11 mouse cellular contexts compared by ENCODE assay signal in the genomic region with DNA sequence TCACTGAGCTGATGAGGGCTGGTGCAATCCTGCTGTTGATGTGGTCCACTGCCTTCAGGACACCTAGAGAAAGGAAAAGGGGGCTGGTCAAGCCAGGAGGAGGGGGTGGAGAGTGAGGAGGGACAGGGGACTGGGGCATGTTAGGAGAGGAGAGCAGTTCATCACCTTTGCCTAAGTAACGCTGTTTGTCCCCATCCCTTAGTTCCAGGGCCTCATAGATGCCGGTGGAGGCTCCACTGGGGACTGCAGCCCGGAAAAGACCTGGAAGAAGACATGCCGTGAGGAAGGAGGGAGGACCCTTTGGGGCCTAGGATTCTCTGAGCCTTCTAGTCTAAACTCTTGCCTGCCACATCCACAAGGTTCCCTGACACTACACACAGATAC. TPM values are rescaled to one million over a fixed set of nuclear protein-coding genes. Genes with fewer than 3 reads are reported as not detected.
DNase-seq lines count a peak whose midpoint lies in the region; ATAC-seq lines count a peak whose summit lies in the region.
"Had no signal": no experiment of that assay in that cellular context is flagged by ENCODE, and none has a peak within 500 bp of the region (broad histone marks: within the 10 kb centered on the region; RNA-seq: fewer than 3 reads in every experiment).

No protein-coding gene starts in this region.

- H3K9ac ChIP-seq in kidney, embryonic 14.5 days (ENCODE audit: low read depth, low read length): peak overlapping the region; percentile 28; the same call in 1 of the 2 replicates
- no peak overlapping the region for H3K9ac ChIP-seq in embryonic facial prominence, embryonic 12.5 days
- H3K9ac ChIP-seq in hindbrain, embryonic 15.5 days: 0 out of 2 replicates have a peak overlapping the region, but pooled peaks have one; percentile 78
- H3K9ac ChIP-seq in midbrain, embryonic 16.5 days (ENCODE audit: low read depth, low read length): peak overlapping the region; percentile 44

- no peaks in the 10 kb centered on the region for H3K9me3 ChIP-seq in kidney, embryonic 14.5 days (ENCODE audit: control insufficient read depth, low read length)
- no peaks in the 10 kb centered on the region for H3K9me3 ChIP-seq in embryonic facial prominence, embryonic 12.5 days
- no peaks in the 10 kb centered on the region for H3K9me3 ChIP-seq in hindbrain, embryonic 15.5 days
- no peaks in the 10 kb centered on the region for H3K9me3 ChIP-seq in midbrain, embryonic 16.5 days (replicated peaks; ENCODE audit: control insufficient read depth, low read length, poor library complexity, severe bottlenecking)

- no peaks in the 10 kb centered on the region for H3K36me3 ChIP-seq in kidney, embryonic 14.5 days (ENCODE audit: control insufficient read depth, insufficient read depth, low read length)
- no peaks in the 10 kb centered on the region for H3K36me3 ChIP-seq in embryonic facial prominence, embryonic 12.5 days
- no peaks in the 10 kb centered on the region for H3K36me3 ChIP-seq in hindbrain, embryonic 15.5 days
- peaks cover 3% of the 10 kb centered on the region; the same call in 1 of the 2 replicates for H3K36me3 ChIP-seq in midbrain, embryonic 16.5 days (ENCODE audit: control insufficient read depth, insufficient read depth, low read length)

- intact Hi-C loops in gastrocnemius, postnatal 14 days (cut with DNase I; ENCODE audit: low total_unique reads): loop anchor here (10.0 kb wide), 1 partner anchor 193 kb away; a partner anchor contains a TSS

- H3K27me3 ChIP-seq in kidney, embryonic 14.5 days (ENCODE audit: control insufficient read depth, insufficient read depth, low read length): no peaks in the 10 kb centered on the region
- peaks cover 17% of the 10 kb centered on the region for H3K27me3 ChIP-seq in embryonic facial prominence, embryonic 12.5 days
- no peaks in the 10 kb centered on the region for H3K27me3 ChIP-seq in hindbrain, embryonic 15.5 days
- no peaks in the 10 kb centered on the region for H3K27me3 ChIP-seq in midbrain, embryonic 16.5 days (ENCODE audit: control insufficient read depth, insufficient read depth, low read depth, low read length)

- H3K4me2 ChIP-seq in kidney, embryonic 14.5 days (replicated peaks; ENCODE audit: low read depth, low read length): peak overlapping the region; percentile 94
- H3K4me2 ChIP-seq in embryonic facial prominence, embryonic 12.5 days (replicated peaks): 0 out of 2 replicates have a peak overlapping the region, but pooled peaks have one; percentile 77
- peak overlapping the region; percentile 80 for H3K4me2 ChIP-seq in hindbrain, embryonic 15.5 days
- H3K4me2 ChIP-seq in midbrain, embryonic 16.5 days (ENCODE audit: low read length): peak overlapping the region; percentile 77

- ATAC-seq in kidney, embryonic 14.5 days (ENCODE audit: low FRiP score, low TSS enrichment): no peak
- ATAC-seq in embryonic facial prominence, embryonic 12.5 days (ENCODE audit: insufficient number of reproducible peaks, insufficient read depth, low FRiP score, low TSS enrichment): no peak
- ATAC-seq in hindbrain, embryonic 15.5 days (ENCODE audit: low FRiP score, low read depth): no peak
- no peak for ATAC-seq in midbrain, embryonic 16.5 days

- H3K4me1 ChIP-seq in kidney, embryonic 14.5 days (ENCODE audit: control insufficient read depth, insufficient read depth, low read length): peaks cover 26% of the 10 kb centered on the region
- H3K4me1 ChIP-seq in embryonic facial prominence, embryonic 12.5 days: peaks cover 20% of the 10 kb centered on the region
- peaks cover 34% of the 10 kb centered on the region for H3K4me1 ChIP-seq in hindbrain, embryonic 15.5 days (replicated peaks)
- H3K4me1 ChIP-seq in midbrain, embryonic 16.5 days (ENCODE audit: control insufficient read depth, insufficient read depth, low read length): peaks cover 18% of the 10 kb centered on the region

- peak overlapping the region; percentile 10; the same call in 1 of the 2 replicates for H3K4me3 ChIP-seq in kidney, embryonic 14.5 days (ENCODE audit: low read length)
- H3K4me3 ChIP-seq in embryonic facial prominence, embryonic 12.5 days: no peak overlapping the region
- H3K4me3 ChIP-seq in hindbrain, embryonic 15.5 days: peak overlapping the region; percentile 62
- H3K4me3 ChIP-seq in midbrain, embryonic 16.5 days (ENCODE audit: low read depth, low read length): peak overlapping the region; percentile 68; the same call in 1 of the 2 replicates

- no peak for DNase-seq in kidney, adult 18-20 months
- no peak for DNase-seq in c-Kit-positive CD71-positive TER-119-positive erythroid progenitor cells, embryonic 14.5 days (ENCODE audit: low spot score)
- no peak for DNase-seq in gastrocnemius, postnatal 14 days
- no peak for DNase-seq in right cerebral cortex, postnatal 4 days
- DNase-seq: heart, postnatal 4 days; lung, adult 18-20 months had no signal

- peak overlapping the region; percentile 25; the same call in 1 of the 2 replicates for H3K27ac ChIP-seq in kidney, embryonic 14.5 days (ENCODE audit: low read depth, low read length)
- H3K27ac ChIP-seq in embryonic facial prominence, embryonic 12.5 days: no peak overlapping the region
- peak overlapping the region; percentile 81; the same call in 1 of the 2 replicates for H3K27ac ChIP-seq in hindbrain, embryonic 15.5 days (replicated peaks)
- peak overlapping the region; percentile 19 for H3K27ac ChIP-seq in midbrain, embryonic 16.5 days (ENCODE audit: low read length)

- 32% methylated on average over 4 of the region's 4 CpGs for WGBS in kidney, embryonic 14.5 days
- WGBS in embryonic facial prominence, embryonic 12.5 days: 31% methylated on average over 4 of the region's 4 CpGs
- WGBS in hindbrain, embryonic 15.5 days: 31% methylated on average over 4 of the region's 4 CpGs
- WGBS in midbrain, embryonic 16.5 days: 13% methylated on average over 4 of the region's 4 CpGs

RNA-seq across cellular contexts. Expression of a gene that starts 1.9 kb away (rescaled TPM):
- 8.8 and 10.8 TPM in 2 replicates for polyA plus RNA-seq in kidney, embryonic 14.5 days (2014; fragmentation: Nextera tagmentation; extraction: Ambion mirVana)
- 9.7 and 10.2 TPM in 2 replicates for polyA plus RNA-seq in embryonic facial prominence, embryonic 12.5 days (2016; fragmentation: Nextera tagmentation; extraction: Ambion mirVana)
- 141 and 144 TPM in 2 replicates for polyA plus RNA-seq in hindbrain, embryonic 15.5 days (2015; fragmentation: Nextera tagmentation; extraction: Ambion mirVana)
- polyA plus RNA-seq in midbrain, embryonic 16.5 days (2015; fragmentation: Nextera tagmentation; extraction: Ambion mirVana): 94.4 and 138 TPM in 2 replicates
- total RNA-seq in gastrocnemius, postnatal 14 days (2021): 1 to 10 TPM; 1.9 to 2.3 TPM

RNA-seq across cellular contexts. Expression of a gene that starts 11.2 kb away (rescaled TPM):
- polyA plus RNA-seq in kidney, embryonic 14.5 days (2014; fragmentation: Nextera tagmentation; extraction: Ambion mirVana): 17.5 and 17.7 TPM in 2 replicates
- polyA plus RNA-seq in embryonic facial prominence, embryonic 12.5 days (2016; fragmentation: Nextera tagmentation; extraction: Ambion mirVana): 20.1 and 20.5 TPM in 2 replicates
- 26.8 and 30.4 TPM in 2 replicates for polyA plus RNA-seq in hindbrain, embryonic 15.5 days (2015; fragmentation: Nextera tagmentation; extraction: Ambion mirVana)
- polyA plus RNA-seq in midbrain, embryonic 16.5 days (2015; fragmentation: Nextera tagmentation; extraction: Ambion mirVana): 28.9 and 29.3 TPM in 2 replicates
- 10 to 100 TPM; 30.8 to 35.8 TPM for total RNA-seq in gastrocnemius, postnatal 14 days (2021)

RNA-seq across cellular contexts. Expression of a gene that starts 11.7 kb away (rescaled TPM):
- not detected in 2 replicates for polyA plus RNA-seq in kidney, embryonic 14.5 days (2014; fragmentation: Nextera tagmentation; extraction: Ambion mirVana)
- polyA plus RNA-seq in embryonic facial prominence, embryonic 12.5 days (2016; fragmentation: Nextera tagmentation; extraction: Ambion mirVana): not detected in 2 replicates
- not detected in 2 replicates for polyA plus RNA-seq in hindbrain, embryonic 15.5 days (2015; fragmentation: Nextera tagmentation; extraction: Ambion mirVana)
- not detected in 2 replicates for polyA plus RNA-seq in midbrain, embryonic 16.5 days (2015; fragmentation: Nextera tagmentation; extraction: Ambion mirVana)
- not detected for total RNA-seq in gastrocnemius, postnatal 14 days (2021)
- polyA plus RNA-seq: neural tube, embryonic 11.5 days had no signal

RNA-seq across cellular contexts. Expression of a gene that starts 12.0 kb away (rescaled TPM):
- 0.39 and 0.61 TPM in 2 replicates for polyA plus RNA-seq in kidney, embryonic 14.5 days (2014; fragmentation: Nextera tagmentation; extraction: Ambion mirVana)
- 0.59 and 1.0 TPM in 2 replicates for polyA plus RNA-seq in embryonic facial prominence, embryonic 12.5 days (2016; fragmentation: Nextera tagmentation; extraction: Ambion mirVana)
- 3.3 and 4.8 TPM in 2 replicates for polyA plus RNA-seq in hindbrain, embryonic 15.5 days (2015; fragmentation: Nextera tagmentation; extraction: Ambion mirVana)
- polyA plus RNA-seq in midbrain, embryonic 16.5 days (2015; fragmentation: Nextera tagmentation; extraction: Ambion mirVana): 5.7 and 6.3 TPM in 2 replicates
- not detected for total RNA-seq in gastrocnemius, postnatal 14 days (2021)

RNA-seq across cellular contexts. Expression of a gene that starts 26.4 kb away (rescaled TPM):
- polyA plus RNA-seq in kidney, embryonic 14.5 days (2014; fragmentation: Nextera tagmentation; extraction: Ambion mirVana): 564 and 762 TPM in 2 replicates
- polyA plus RNA-seq in embryonic facial prominence, embryonic 12.5 days (2016; fragmentation: Nextera tagmentation; extraction: Ambion mirVana): 498 and 530 TPM in 2 replicates
- polyA plus RNA-seq in hindbrain, embryonic 15.5 days (2015; fragmentation: Nextera tagmentation; extraction: Ambion mirVana): 626 and 628 TPM in 2 replicates
- 665 and 679 TPM in 2 replicates for polyA plus RNA-seq in midbrain, embryonic 16.5 days (2015; fragmentation: Nextera tagmentation; extraction: Ambion mirVana)
- 100 to 1,000 TPM; 207 to 228 TPM for total RNA-seq in gastrocnemius, postnatal 14 days (2021)
